Mouse (Mus musculus) urinary bladder, postnatal 4 days (tissue): Measurements from ENCODE around the gene Nr2e1.

ENCODE experiments used
- DNase-seq, 2 experiments: peaks; one replicate each; pipeline ENCODE4 v3.0.0; 2021 to 2022; ENCODE audit warnings: low spot score in 2 of 2

Gene Nr2e1

GRCm38 (mm10) chr10:42583157-42583872 lies at the start of gene Nr2e1, which contains the start of gene Ostm1:
Nr2e1 (minus strand) TSS chr10:42583632.
Ostm1 (plus strand) TSS chr10:42583822.
- DNase-seq: no peak

- no peak for DNase-seq
These were observed 49.3 kb upstream of the Nr2e1 start for GRCm38 (mm10) chr10:42632453-42633360.

GRCm38 (mm10) chr10:42631754-42632452 lies 48.5 kb upstream of the Nr2e1 start:
- DNase-seq: no peak

- no peak for DNase-seq
These were observed 47.3 kb upstream of the Nr2e1 start for GRCm38 (mm10) chr10:42630596-42631355.

- DNase-seq: no peak
These were observed 42.5 kb upstream of the Nr2e1 start for GRCm38 (mm10) chr10:42625907-42626306.

- DNase-seq: no peak
These were observed 34.9 kb upstream of the Nr2e1 start for GRCm38 (mm10) chr10:42618291-42618690.

- DNase-seq: no peak
These were observed 31.3 kb upstream of the Nr2e1 start for GRCm38 (mm10) chr10:42614766-42615165.

GRCm38 (mm10) chr10:42613639-42614381 lies 30.4 kb upstream of the Nr2e1 start:
- DNase-seq: no peak

GRCm38 (mm10) chr10:42613075-42613474 lies 29.6 kb upstream of the Nr2e1 start:
- no peak for DNase-seq

GRCm38 (mm10) chr10:42606757-42607156 lies 23.3 kb upstream of the Nr2e1 start:
- no peak for DNase-seq

GRCm38 (mm10) chr10:42604874-42605273 lies 21.4 kb upstream of the Nr2e1 start:
- no peak for DNase-seq

GRCm38 (mm10) chr10:42601556-42601955 lies 18.1 kb upstream of the Nr2e1 start:
- DNase-seq: no peak

GRCm38 (mm10) chr10:42598615-42599014 lies 15.2 kb upstream of the Nr2e1 start:
- no peak for DNase-seq

GRCm38 (mm10) chr10:42593201-42593600 lies 9.8 kb upstream of the Nr2e1 start:
- no peak for DNase-seq

GRCm38 (mm10) chr10:42591993-42592686 lies 8.7 kb upstream of the Nr2e1 start:
- DNase-seq: no peak

GRCm38 (mm10) chr10:42591185-42591992 lies 8.0 kb upstream of the Nr2e1 start:
- no peak for DNase-seq

GRCm38 (mm10) chr10:42590261-42591184 lies 7.1 kb upstream of the Nr2e1 start:
- DNase-seq: no peak

- no peak for DNase-seq
These were observed 6.1 kb upstream of the Nr2e1 start for GRCm38 (mm10) chr10:42589505-42589904.
